Mouse (Mus musculus) liver (tissue): ENCODE results near the gene Rgs1.

ENCODE experiments used
- DNase-seq: peaks from one replicate; pipeline ENCODE4 v3.0.0-alpha.2; 2020; ENCODE audit warnings: mixed read lengths

Gene Rgs1

GRCm38 (mm10) chr1:144197684-144198083 is 51.4 kb downstream of the Rgs1 start:
- DNase-seq: peak; percentile 15
